Mouse (Mus musculus): ENCODE measurements around the gene Mrpl51. TPM values are rescaled to one million over a fixed set of nuclear protein-coding genes. Genes with fewer than 3 reads are reported as not detected.

Mrpl51 gene
- polyA plus RNA-seq, 1 experiment from 2014 or later, result 148 TPM

- H3K4me3 ChIP-seq, result no peak overlapping the region
- no peak overlapping the region for H3K4me2 ChIP-seq
- H3K4me1 ChIP-seq (replicated peaks), result peaks cover 2% of the 10 kb centered on the region
- WGBS, result 83% methylated on average over 5 of the region's 5 CpGs
- no peak for ATAC-seq (ENCODE audit: low FRiP score, low read depth)
- no peak overlapping the region for H3K27ac ChIP-seq (replicated peaks)
- no peaks in the 10 kb centered on the region for H3K9me3 ChIP-seq
- H3K9ac ChIP-seq, result no peak overlapping the region
- H3K27me3 ChIP-seq, result no peaks in the 10 kb centered on the region
- peaks cover 4% of the 10 kb centered on the region; the same call in 1 of the 2 replicates for H3K36me3 ChIP-seq
Measured at GRCm38 (mm10) chr6:125225518-125226115, 34.0 kb downstream of the Mrpl51 start.

- no peaks in the 10 kb centered on the region for H3K36me3 ChIP-seq
- H3K9ac ChIP-seq, result no peak overlapping the region
- 62% methylated on average over 9 of the region's 9 CpGs for WGBS
- no peaks in the 10 kb centered on the region for H3K27me3 ChIP-seq
- peak overlapping the region; percentile 96 for H3K4me2 ChIP-seq
- H3K27ac ChIP-seq (replicated peaks), result peak overlapping the region; percentile 12; the same call in 1 of the 2 replicates
- H3K4me1 ChIP-seq (replicated peaks), result peaks cover 21% of the 10 kb centered on the region
- ATAC-seq (ENCODE audit: low FRiP score, low read depth), result 0 out of 2 replicates have a peak, but pooled peaks have one; percentile 8
- no peaks in the 10 kb centered on the region for H3K9me3 ChIP-seq
- no peak overlapping the region for H3K4me3 ChIP-seq
Measured at GRCm38 (mm10) chr6:125230571-125230970, 39.0 kb downstream of the Mrpl51 start.

GRCm38 (mm10) chr6:125231117-125232044, 39.8 kb downstream of the Mrpl51 start, which contains the start of gene Tapbpl:
Gene Tapbpl (minus strand): TSS chr6:125231860.
- Histone ChIP-seq H3K9ac (peak within 1 kb of the TSS; percentile 59), H3K4me3 (peak within 1 kb of the TSS; percentile 46), H3K36me3 (no peaks in the 10 kb centered on the region), H3K27me3 (no peaks in the 10 kb centered on the region), H3K27ac (replicated peaks) (peak within 1 kb of the TSS; percentile 76), H3K9me3 (no peaks in the 10 kb centered on the region), H3K4me1 (replicated peaks) (peaks cover 21% of the 10 kb centered on the region), H3K4me2 (peak within 1 kb of the TSS; percentile 96)
- peak; percentile 88 for ATAC-seq (ENCODE audit: low FRiP score, low read depth)
- 11% methylated on average over 16 of the region's 16 CpGs for WGBS

GRCm38 (mm10) chr6:125232045-125232437, 40.4 kb downstream of the Mrpl51 start:
- H3K9me3 ChIP-seq, result no peaks in the 10 kb centered on the region
- no peak overlapping the region for H3K27ac ChIP-seq (replicated peaks)
- no peaks in the 10 kb centered on the region for H3K36me3 ChIP-seq
- no peak overlapping the region for H3K9ac ChIP-seq
- 50% methylated on average over 4 of the region's 4 CpGs for WGBS
- peaks cover 21% of the 10 kb centered on the region for H3K4me1 ChIP-seq (replicated peaks)
- H3K4me2 ChIP-seq, result peak overlapping the region; percentile 96
- H3K27me3 ChIP-seq, result no peaks in the 10 kb centered on the region
- peak overlapping the region; percentile 46 for H3K4me3 ChIP-seq
- ATAC-seq (ENCODE audit: low FRiP score, low read depth), result peak; percentile 23; the same call in 1 of the 2 replicates

GRCm38 (mm10) chr6:125232516-125232915, 40.9 kb downstream of the Mrpl51 start:
- H3K36me3 ChIP-seq, result no peaks in the 10 kb centered on the region
- H3K27me3 ChIP-seq, result no peaks in the 10 kb centered on the region
- no peak overlapping the region for H3K4me2 ChIP-seq
- H3K9ac ChIP-seq, result no peak overlapping the region
- ATAC-seq (ENCODE audit: low FRiP score, low read depth), result no peak
- no peak overlapping the region for H3K27ac ChIP-seq (replicated peaks)
- no peaks in the 10 kb centered on the region for H3K9me3 ChIP-seq
- peaks cover 21% of the 10 kb centered on the region for H3K4me1 ChIP-seq (replicated peaks)
- 93% methylated on average over 6 of the region's 6 CpGs for WGBS
- no peak overlapping the region for H3K4me3 ChIP-seq

- H3K36me3 ChIP-seq, result no peaks in the 10 kb centered on the region
- 72% methylated on average over 7 of the region's 7 CpGs for whole genome bisulfite sequencing
- no peak overlapping the region for H3K27ac ChIP-seq (replicated peaks)
- H3K4me2 ChIP-seq, result no peak overlapping the region
- peaks cover 21% of the 10 kb centered on the region for H3K4me1 ChIP-seq (replicated peaks)
- H3K9ac ChIP-seq, result no peak overlapping the region
- H3K4me3 ChIP-seq, result no peak overlapping the region
- no peaks in the 10 kb centered on the region for H3K27me3 ChIP-seq
- H3K9me3 ChIP-seq, result no peaks in the 10 kb centered on the region
- no peak for ATAC-seq (ENCODE audit: low FRiP score, low read depth)
Measured at GRCm38 (mm10) chr6:125233816-125234519, 42.4 kb downstream of the Mrpl51 start.

- peaks cover 21% of the 10 kb centered on the region for H3K4me1 ChIP-seq (replicated peaks)
- no peak overlapping the region for H3K4me3 ChIP-seq
- H3K9me3 ChIP-seq, result no peaks in the 10 kb centered on the region
- WGBS, result 85% methylated on average over 5 of the region's 5 CpGs
- H3K27ac ChIP-seq (replicated peaks), result no peak overlapping the region
- H3K9ac ChIP-seq, result no peak overlapping the region
- no peak overlapping the region for H3K4me2 ChIP-seq
- H3K36me3 ChIP-seq, result no peaks in the 10 kb centered on the region
- no peak for ATAC-seq (ENCODE audit: low FRiP score, low read depth)
- H3K27me3 ChIP-seq, result no peaks in the 10 kb centered on the region
Measured at GRCm38 (mm10) chr6:125234520-125234828, 42.9 kb downstream of the Mrpl51 start.

- Histone ChIP-seq H3K27me3 (no peaks in the 10 kb centered on the region), H3K4me3 (no peak overlapping the region), H3K27ac (replicated peaks) (no peak overlapping the region), H3K36me3 (no peaks in the 10 kb centered on the region), H3K4me2 (no peak overlapping the region), H3K4me1 (replicated peaks) (peaks cover 11% of the 10 kb centered on the region), H3K9me3 (no peaks in the 10 kb centered on the region), H3K9ac (no peak overlapping the region)
- ATAC-seq (ENCODE audit: low FRiP score, low read depth), result no peak
- 47% methylated on average over 6 of the region's 6 CpGs for whole genome bisulfite sequencing
Measured at GRCm38 (mm10) chr6:125236341-125236740, 44.7 kb downstream of the Mrpl51 start.

GRCm38 (mm10) chr6:125236782-125237181, 45.2 kb downstream of the Mrpl51 start, which contains the start of gene Cd27:
Gene Cd27 (minus strand): TSS chr6:125237010.
- H3K4me2 ChIP-seq, result no peak within 1 kb of the TSS
- H3K9me3 ChIP-seq, result no peaks in the 10 kb centered on the region
- WGBS, result 19% methylated on average over 6 of the region's 6 CpGs

GRCm38 (mm10) chr6:125237421-125237820, 45.8 kb downstream of the Mrpl51 start:
- H3K9ac ChIP-seq, result no peak overlapping the region
- no peaks in the 10 kb centered on the region for H3K36me3 ChIP-seq
- 84% methylated on average over 4 of the region's 4 CpGs for WGBS
- peaks cover under 1% of the 10 kb centered on the region; the same call in 1 of the 2 replicates for H3K4me1 ChIP-seq (replicated peaks)
- no peak overlapping the region for H3K4me3 ChIP-seq
- H3K4me2 ChIP-seq, result no peak overlapping the region
- no peaks in the 10 kb centered on the region for H3K9me3 ChIP-seq
- ATAC-seq (ENCODE audit: low FRiP score, low read depth), result no peak
- H3K27me3 ChIP-seq, result no peaks in the 10 kb centered on the region
- no peak overlapping the region for H3K27ac ChIP-seq (replicated peaks)

More at GRCm38 (mm10) chr6:125236782-125237181, 45.2 kb downstream of the Mrpl51 start, which contains the start of gene Cd27:
- no peaks in the 10 kb centered on the region for H3K27me3 ChIP-seq
- H3K4me3 ChIP-seq, result no peak within 1 kb of the TSS
- peaks cover 7% of the 10 kb centered on the region; the same call in 1 of the 2 replicates for H3K4me1 ChIP-seq (replicated peaks)
- no peaks in the 10 kb centered on the region for H3K36me3 ChIP-seq
- H3K9ac ChIP-seq, result no peak within 1 kb of the TSS
- H3K27ac ChIP-seq (replicated peaks), result no peak within 1 kb of the TSS
- ATAC-seq (ENCODE audit: low FRiP score, low read depth), result no peak

- Histone ChIP-seq H3K4me1 (replicated peaks) (no peaks in the 10 kb centered on the region), H3K4me2 (no peak overlapping the region), H3K36me3 (no peaks in the 10 kb centered on the region), H3K27ac (replicated peaks) (no peak overlapping the region), H3K27me3 (no peaks in the 10 kb centered on the region), H3K9ac (no peak overlapping the region), H3K9me3 (no peaks in the 10 kb centered on the region), H3K4me3 (no peak overlapping the region)
- no peak for ATAC-seq (ENCODE audit: low FRiP score, low read depth)
- WGBS, result 81% methylated on average over 6 of the region's 6 CpGs
Measured at GRCm38 (mm10) chr6:125238396-125238795, 46.8 kb downstream of the Mrpl51 start.

GRCm38 (mm10) chr6:125239547-125239946, 47.9 kb downstream of the Mrpl51 start:
- 91% methylated on average over 5 of the region's 5 CpGs for WGBS
- Histone ChIP-seq H3K9ac (no peak overlapping the region), H3K4me2 (no peak overlapping the region), H3K4me1 (replicated peaks) (no peaks in the 10 kb centered on the region), H3K36me3 (no peaks in the 10 kb centered on the region), H3K27ac (replicated peaks) (no peak overlapping the region), H3K4me3 (no peak overlapping the region), H3K27me3 (no peaks in the 10 kb centered on the region), H3K9me3 (no peaks in the 10 kb centered on the region)
- no peak for ATAC-seq (ENCODE audit: low FRiP score, low read depth)
